Mouse (Mus musculus): ENCODE data around the gene Abhd14a. TPM values are rescaled to one million over a fixed set of nuclear protein-coding genes. Genes with fewer than 3 reads are reported as not detected.

Abhd14a gene
- polyA plus RNA-seq, 1 experiment from 2014 or later = 51.2 TPM

GRCm38 (mm10) chr9:106473081-106473752, 25.7 kb upstream of the Abhd14a start:
- Histone ChIP-seq H3K4me1 (ENCODE audit: control insufficient read depth, insufficient read depth, low read length) (peaks cover 12% of the 10 kb centered on the region), H3K9me3 (ENCODE audit: control insufficient read depth, low read length) (no peaks in the 10 kb centered on the region), H3K36me3 (ENCODE audit: control insufficient read depth, insufficient read depth, low read length) (no peaks in the 10 kb centered on the region), H3K27ac (replicated peaks; ENCODE audit: low read depth, low read length) (no peak overlapping the region), H3K4me3 (replicated peaks; ENCODE audit: low read depth, low read length) (no peak overlapping the region), H3K9ac (replicated peaks; ENCODE audit: low read length) (no peak overlapping the region), H3K27me3 (ENCODE audit: control insufficient read depth, insufficient read depth, low read length) (no peaks in the 10 kb centered on the region), H3K4me2 (ENCODE audit: low read length) (no peak overlapping the region)
- DNase-seq (no peak), ATAC-seq (ENCODE audit: low FRiP score, low TSS enrichment) (no peak)
- 92% methylated on average over 16 of the region's 16 CpGs for WGBS

GRCm38 (mm10) chr9:106472321-106472720, 24.8 kb upstream of the Abhd14a start:
- no peaks in the 10 kb centered on the region for H3K27me3 ChIP-seq (ENCODE audit: control insufficient read depth, insufficient read depth, low read length)
- H3K4me3 ChIP-seq (replicated peaks; ENCODE audit: low read depth, low read length) = no peak overlapping the region
- 74% methylated on average over 4 of the region's 4 CpGs for WGBS
- no peaks in the 10 kb centered on the region for H3K9me3 ChIP-seq (ENCODE audit: control insufficient read depth, low read length)
- ATAC-seq (ENCODE audit: low FRiP score, low TSS enrichment) (no peak), DNase-seq (no peak)
- H3K4me2 ChIP-seq (ENCODE audit: low read length) = no peak overlapping the region
- no peaks in the 10 kb centered on the region for H3K36me3 ChIP-seq (ENCODE audit: control insufficient read depth, insufficient read depth, low read length)
- H3K9ac ChIP-seq (replicated peaks; ENCODE audit: low read length) = no peak overlapping the region
- 0 out of 2 replicates have a peak, but pooled peaks cover 4% of the 10 kb centered on the region for H3K4me1 ChIP-seq (ENCODE audit: control insufficient read depth, insufficient read depth, low read length)
- H3K27ac ChIP-seq (replicated peaks; ENCODE audit: low read depth, low read length) = no peak overlapping the region

GRCm38 (mm10) chr9:106471892-106472291, 24.4 kb upstream of the Abhd14a start:
- H3K4me3 ChIP-seq (replicated peaks; ENCODE audit: low read depth, low read length) = no peak overlapping the region
- no peaks in the 10 kb centered on the region for H3K9me3 ChIP-seq (ENCODE audit: control insufficient read depth, low read length)
- DNase-seq (no peak), ATAC-seq (ENCODE audit: low FRiP score, low TSS enrichment) (no peak)
- H3K9ac ChIP-seq (replicated peaks; ENCODE audit: low read length) = no peak overlapping the region
- 0 out of 2 replicates have a peak, but pooled peaks cover 4% of the 10 kb centered on the region for H3K4me1 ChIP-seq (ENCODE audit: control insufficient read depth, insufficient read depth, low read length)
- H3K27ac ChIP-seq (replicated peaks; ENCODE audit: low read depth, low read length) = no peak overlapping the region
- no peaks in the 10 kb centered on the region for H3K36me3 ChIP-seq (ENCODE audit: control insufficient read depth, insufficient read depth, low read length)
- no peak overlapping the region for H3K4me2 ChIP-seq (ENCODE audit: low read length)
- H3K27me3 ChIP-seq (ENCODE audit: control insufficient read depth, insufficient read depth, low read length) = no peaks in the 10 kb centered on the region
- 24% methylated on average over 5 of the region's 5 CpGs for WGBS

GRCm38 (mm10) chr9:106470991-106471750, 23.7 kb upstream of the Abhd14a start:
- H3K27me3 ChIP-seq (ENCODE audit: control insufficient read depth, insufficient read depth, low read length) = no peaks in the 10 kb centered on the region
- DNase-seq (no peak), ATAC-seq (ENCODE audit: low FRiP score, low TSS enrichment) (no peak)
- no peaks in the 10 kb centered on the region for H3K9me3 ChIP-seq (ENCODE audit: control insufficient read depth, low read length)
- H3K36me3 ChIP-seq (ENCODE audit: control insufficient read depth, insufficient read depth, low read length) = no peaks in the 10 kb centered on the region
- WGBS = 61% methylated on average over 14 of the region's 14 CpGs
- no peak overlapping the region for H3K9ac ChIP-seq (replicated peaks; ENCODE audit: low read length)
- peaks cover 4% of the 10 kb centered on the region; the same call in 1 of the 2 replicates for H3K4me1 ChIP-seq (ENCODE audit: control insufficient read depth, insufficient read depth, low read length)
- H3K4me2 ChIP-seq (ENCODE audit: low read length) = no peak overlapping the region
- H3K4me3 ChIP-seq (replicated peaks; ENCODE audit: low read depth, low read length) = no peak overlapping the region
- H3K27ac ChIP-seq (replicated peaks; ENCODE audit: low read depth, low read length) = no peak overlapping the region

- H3K4me3 ChIP-seq (replicated peaks; ENCODE audit: low read depth, low read length) = no peak overlapping the region
- H3K4me1 ChIP-seq (ENCODE audit: control insufficient read depth, insufficient read depth, low read length) = peaks cover 18% of the 10 kb centered on the region
- H3K4me2 ChIP-seq (ENCODE audit: low read length) = no peak overlapping the region
- ATAC-seq (ENCODE audit: low FRiP score, low TSS enrichment) = no peak
- DNase-seq = no peak
- no peaks in the 10 kb centered on the region for H3K27me3 ChIP-seq (ENCODE audit: control insufficient read depth, insufficient read depth, low read length)
- 77% methylated on average over 9 of the region's 9 CpGs for WGBS
- H3K27ac ChIP-seq (replicated peaks; ENCODE audit: low read depth, low read length) = no peak overlapping the region
- no peaks in the 10 kb centered on the region for H3K9me3 ChIP-seq (ENCODE audit: control insufficient read depth, low read length)
- no peak overlapping the region for H3K9ac ChIP-seq (replicated peaks; ENCODE audit: low read length)
- no peaks in the 10 kb centered on the region for H3K36me3 ChIP-seq (ENCODE audit: control insufficient read depth, insufficient read depth, low read length)
Measured at GRCm38 (mm10) chr9:106469776-106470175, 22.3 kb upstream of the Abhd14a start.

- Histone ChIP-seq H3K36me3 (ENCODE audit: control insufficient read depth, insufficient read depth, low read length) (peaks cover 3% of the 10 kb centered on the region), H3K4me1 (ENCODE audit: control insufficient read depth, insufficient read depth, low read length) (peaks cover 22% of the 10 kb centered on the region), H3K4me3 (replicated peaks; ENCODE audit: low read depth, low read length) (no peak overlapping the region), H3K9me3 (ENCODE audit: control insufficient read depth, low read length) (no peaks in the 10 kb centered on the region), H3K27me3 (ENCODE audit: control insufficient read depth, insufficient read depth, low read length) (no peaks in the 10 kb centered on the region), H3K27ac (replicated peaks; ENCODE audit: low read depth, low read length) (no peak overlapping the region), H3K9ac (replicated peaks; ENCODE audit: low read length) (no peak overlapping the region), H3K4me2 (ENCODE audit: low read length) (no peak overlapping the region)
- 83% methylated on average over 6 of the region's 6 CpGs for WGBS
- no peak for ATAC-seq (ENCODE audit: low FRiP score, low TSS enrichment)
- no peak for DNase-seq
Measured at GRCm38 (mm10) chr9:106469317-106469716, 21.8 kb upstream of the Abhd14a start.

- H3K4me1 ChIP-seq (ENCODE audit: control insufficient read depth, insufficient read depth, low read length) = peaks cover 20% of the 10 kb centered on the region
- peaks cover 18% of the 10 kb centered on the region for H3K36me3 ChIP-seq (ENCODE audit: control insufficient read depth, insufficient read depth, low read length)
- DNase-seq (no peak), ATAC-seq (ENCODE audit: low FRiP score, low TSS enrichment) (no peak)
- H3K9ac ChIP-seq (replicated peaks; ENCODE audit: low read length) = no peak overlapping the region
- no peaks in the 10 kb centered on the region for H3K27me3 ChIP-seq (ENCODE audit: control insufficient read depth, insufficient read depth, low read length)
- H3K27ac ChIP-seq (replicated peaks; ENCODE audit: low read depth, low read length) = no peak overlapping the region
- WGBS = 90% methylated on average over 7 of the region's 7 CpGs
- H3K4me2 ChIP-seq (ENCODE audit: low read length) = no peak overlapping the region
- no peaks in the 10 kb centered on the region for H3K9me3 ChIP-seq (ENCODE audit: control insufficient read depth, low read length)
- H3K4me3 ChIP-seq (replicated peaks; ENCODE audit: low read depth, low read length) = no peak overlapping the region
Measured at GRCm38 (mm10) chr9:106467746-106468145, 20.3 kb upstream of the Abhd14a start.

- H3K9ac ChIP-seq (replicated peaks; ENCODE audit: low read length) = no peak overlapping the region
- H3K4me2 ChIP-seq (ENCODE audit: low read length) = no peak overlapping the region
- peaks cover 20% of the 10 kb centered on the region for H3K4me1 ChIP-seq (ENCODE audit: control insufficient read depth, insufficient read depth, low read length)
- H3K27ac ChIP-seq (replicated peaks; ENCODE audit: low read depth, low read length) = no peak overlapping the region
- no peaks in the 10 kb centered on the region for H3K9me3 ChIP-seq (ENCODE audit: control insufficient read depth, low read length)
- no peak overlapping the region for H3K4me3 ChIP-seq (replicated peaks; ENCODE audit: low read depth, low read length)
- DNase-seq = no peak
- H3K27me3 ChIP-seq (ENCODE audit: control insufficient read depth, insufficient read depth, low read length) = no peaks in the 10 kb centered on the region
- no peak for ATAC-seq (ENCODE audit: low FRiP score, low TSS enrichment)
- peaks cover 28% of the 10 kb centered on the region for H3K36me3 ChIP-seq (ENCODE audit: control insufficient read depth, insufficient read depth, low read length)
- WGBS = 93% methylated on average over 6 of the region's 6 CpGs
Measured at GRCm38 (mm10) chr9:106466721-106467120, 19.2 kb upstream of the Abhd14a start.
